Mouse (Mus musculus) lung, embryonic 14.5 days (tissue): ENCODE data around the gene Sorcs2. TPM values are rescaled to one million over a fixed set of nuclear protein-coding genes. Genes with fewer than 3 reads are reported as not detected.

ENCODE experiments used
- ATAC-seq: fragments of 200-750 bp; cut with Nextera tagmentation; 2 replicates; pipeline ENCODE4 v1.8.0; 2017; ENCODE audit warnings: mild to moderate bottlenecking, moderate TSS enrichment, moderate library complexity; ENCODE audit not compliant: insufficient read depth
- DNase-seq: peaks from one replicate; pipeline ENCODE4 v3.0.0-alpha.2; 2015
- H3K27ac ChIP-seq: fragments of 300-500 bp; sonication (generic); 2 replicates; pipeline ENCODE4 v1.5.1; 2014; ENCODE audit warnings: low read depth, mild to moderate bottlenecking, moderate library complexity
- H3K27me3 ChIP-seq: fragments of 300-500 bp; sonication (generic); 2 replicates; pipeline ENCODE4 v1.6.1; 2014; ENCODE audit warnings: low read length, control low read depth; ENCODE audit not compliant: insufficient read depth
- H3K36me3 ChIP-seq: fragments of 300-500 bp; sonication (generic); 2 replicates; pipeline ENCODE4 v1.6.1; 2014; ENCODE audit warnings: control low read depth; ENCODE audit not compliant: insufficient read depth
- H3K4me1 ChIP-seq: fragments of 300-500 bp; sonication (generic); 2 replicates; pipeline ENCODE4 v1.6.1; 2014; ENCODE audit warnings: antibody characterized with exemption, control low read depth; ENCODE audit not compliant: insufficient read depth
- H3K4me2 ChIP-seq: fragments of 300-500 bp; sonication (generic); 2 replicates; pipeline ENCODE4 v1.6.1; 2014; ENCODE audit warnings: mild to moderate bottlenecking
- H3K4me3 ChIP-seq: fragments of 300-500 bp; sonication (generic); 2 replicates; pipeline ENCODE4 v1.5.1; 2014; ENCODE audit warnings: low read depth, low read length
- H3K9ac ChIP-seq: fragments of 300-500 bp; sonication (generic); 2 replicates; pipeline ENCODE4 v1.6.1; 2014
- H3K9me3 ChIP-seq: fragments of 300-500 bp; sonication (generic); 2 replicates; pipeline ENCODE4 v1.6.1; 2016; ENCODE audit warnings: low read depth, low read length, control low read depth
- CTCF ChIP-seq: IDR thresholded peaks from 2 replicates; pipeline ENCODE4 v1.5.1; 2016; ENCODE audit warnings: antibody characterized with exemption, low read depth
- WGBS: fragments of 180-500 bp; shearing (Covaris S2); extraction: QIAGEN DNeasy Blood & Tissue Kit; methylation state at CpG from one replicate; pipeline ENCODE4 v1.1.7; 2014; 5-methylcytosine and 5-hydroxymethylcytosine counted together
- polyA plus RNA-seq: library from polyadenylated mRNA; unstranded; fragments of >200 nt; fragmentation: Nextera tagmentation; extraction: Ambion mirVana; gene quantifications from 2 replicates; pipeline ENCODE4 v1.2.1, GENCODE M21; 2014

Gene Sorcs2
- polyA plus RNA-seq, 1 experiment from 2014 or later, result 20.6 TPM

DNA sequence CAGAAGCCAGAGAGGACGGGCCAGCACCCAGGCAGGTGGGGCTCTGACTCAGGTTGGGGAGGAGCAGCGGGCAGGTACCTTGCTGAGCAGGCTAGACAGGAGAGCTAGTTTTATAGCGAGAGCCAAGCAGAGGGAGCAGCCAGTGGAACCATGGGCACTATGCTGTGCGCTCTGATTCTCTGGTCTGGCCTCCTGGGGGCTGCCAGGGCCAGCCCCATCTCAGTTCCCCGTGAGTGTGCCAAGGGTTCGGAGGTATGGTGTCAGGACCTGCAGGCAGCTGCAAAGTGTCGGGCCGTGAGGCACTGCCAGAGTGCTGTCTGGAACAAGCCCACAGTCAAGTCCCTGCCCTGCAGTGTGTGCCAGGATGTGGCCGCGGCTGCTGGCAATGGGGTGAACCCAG lies 194.0 kb downstream of the Sorcs2 start, which contains the start of gene Psapl1:
Psapl1 (plus strand) TSS at position 106 of the 400 bp plus-strand sequence.
- H3K4me2 ChIP-seq, result no peak within 1 kb of the TSS
- no peak for TF ChIP-seq CTCF
- H3K27ac ChIP-seq, result no peak within 1 kb of the TSS
- peak; percentile 56; the same call in 1 of the 2 replicates for ATAC-seq
- no peak for DNase-seq
- H3K9ac ChIP-seq, result no peak within 1 kb of the TSS
- H3K4me1 ChIP-seq, result no peaks in the 10 kb centered on the region; the same call in 1 of the 2 replicates
- no peaks in the 10 kb centered on the region for H3K36me3 ChIP-seq
- 83% methylated on average over 10 of the region's 10 CpGs for WGBS
- H3K4me3 ChIP-seq, result no peak within 1 kb of the TSS
- no peaks in the 10 kb centered on the region for H3K9me3 ChIP-seq
- no peaks in the 10 kb centered on the region for H3K27me3 ChIP-seq

GRCm38 (mm10) chr5:36203421-36203820 lies 194.5 kb downstream of the Sorcs2 start:
- 80% methylated on average over 5 of the region's 5 CpGs for WGBS
- Histone ChIP-seq H3K36me3 (no peaks in the 10 kb centered on the region), H3K9me3 (no peaks in the 10 kb centered on the region), H3K27me3 (no peaks in the 10 kb centered on the region), H3K4me3 (no peak overlapping the region), H3K4me2 (no peak overlapping the region), H3K4me1 (no peaks in the 10 kb centered on the region; the same call in 1 of the 2 replicates), H3K27ac (no peak overlapping the region), H3K9ac (no peak overlapping the region)
- TF ChIP-seq CTCF, result no peak
- no peak for ATAC-seq
- DNase-seq, result no peak

- TF ChIP-seq CTCF, result no peak
- Histone ChIP-seq H3K9ac (no peak overlapping the region), H3K27ac (no peak overlapping the region), H3K4me1 (no peaks in the 10 kb centered on the region; the same call in 1 of the 2 replicates), H3K4me3 (no peak overlapping the region), H3K36me3 (no peaks in the 10 kb centered on the region), H3K9me3 (no peaks in the 10 kb centered on the region), H3K4me2 (no peak overlapping the region), H3K27me3 (no peaks in the 10 kb centered on the region)
- no peak for DNase-seq
- no peak for ATAC-seq
- WGBS, result 77% methylated on average over 5 of the region's 5 CpGs
Measured at GRCm38 (mm10) chr5:36202781-36203180, 195.2 kb downstream of the Sorcs2 start.

DNA sequence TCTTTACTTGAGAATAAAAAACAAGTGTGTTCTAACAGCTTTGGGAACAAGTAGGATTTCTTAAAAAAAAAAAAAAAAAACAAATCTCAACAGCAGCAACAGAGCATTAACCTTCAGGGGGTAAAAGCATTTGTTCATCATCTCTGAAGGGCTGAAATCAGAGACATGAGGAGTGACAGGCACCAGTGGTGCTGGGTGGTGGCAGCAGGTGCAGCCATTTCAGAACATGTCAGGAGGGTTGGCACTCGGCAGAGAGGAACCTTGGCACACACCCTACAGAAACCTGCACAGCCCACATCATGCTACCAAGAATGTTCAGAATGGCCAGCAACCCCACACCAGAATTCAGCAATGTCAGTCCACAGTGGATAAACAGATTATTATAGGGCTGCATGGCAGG lies 198.4 kb downstream of the Sorcs2 start:
- ATAC-seq (no peak), DNase-seq (no peak)
- no peaks in the 10 kb centered on the region for H3K27me3 ChIP-seq
- no peak overlapping the region for H3K27ac ChIP-seq
- WGBS, result 38% methylated on average over 1 of the region's 1 CpGs
- H3K4me2 ChIP-seq, result no peak overlapping the region
- TF ChIP-seq CTCF, result no peak
- no peak overlapping the region for H3K9ac ChIP-seq
- H3K36me3 ChIP-seq, result no peaks in the 10 kb centered on the region
- no peak overlapping the region for H3K4me3 ChIP-seq
- H3K9me3 ChIP-seq, result no peaks in the 10 kb centered on the region
- no peaks in the 10 kb centered on the region; the same call in 1 of the 2 replicates for H3K4me1 ChIP-seq

DNA sequence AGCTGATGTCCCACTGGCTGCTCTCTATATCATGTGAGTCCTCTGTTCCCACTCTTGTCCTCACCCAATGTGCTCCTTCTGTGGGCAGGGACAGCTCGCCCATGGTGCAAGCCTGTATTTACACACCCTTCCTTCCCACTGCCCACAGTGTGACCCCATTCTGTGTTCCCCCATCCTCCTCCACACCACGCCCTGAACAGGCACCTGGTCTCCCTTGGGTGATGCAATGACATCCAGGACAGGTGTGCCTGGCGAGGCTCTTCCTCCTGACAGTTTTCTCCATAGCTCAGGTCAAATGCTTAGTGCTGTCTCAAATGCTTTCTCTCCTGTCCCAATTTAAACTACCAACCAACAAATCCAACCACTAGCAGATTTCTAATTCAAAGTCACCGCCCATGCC lies 202.5 kb downstream of the Sorcs2 start:
- ATAC-seq (no peak), DNase-seq (no peak)
- Histone ChIP-seq H3K4me1 (no peaks in the 10 kb centered on the region; the same call in 1 of the 2 replicates), H3K4me3 (no peak overlapping the region), H3K36me3 (no peaks in the 10 kb centered on the region), H3K27ac (no peak overlapping the region), H3K27me3 (no peaks in the 10 kb centered on the region), H3K4me2 (no peak overlapping the region), H3K9ac (no peak overlapping the region), H3K9me3 (no peaks in the 10 kb centered on the region)
- TF ChIP-seq CTCF, result no peak
- WGBS, result 90% methylated on average over 4 of the region's 4 CpGs

DNA sequence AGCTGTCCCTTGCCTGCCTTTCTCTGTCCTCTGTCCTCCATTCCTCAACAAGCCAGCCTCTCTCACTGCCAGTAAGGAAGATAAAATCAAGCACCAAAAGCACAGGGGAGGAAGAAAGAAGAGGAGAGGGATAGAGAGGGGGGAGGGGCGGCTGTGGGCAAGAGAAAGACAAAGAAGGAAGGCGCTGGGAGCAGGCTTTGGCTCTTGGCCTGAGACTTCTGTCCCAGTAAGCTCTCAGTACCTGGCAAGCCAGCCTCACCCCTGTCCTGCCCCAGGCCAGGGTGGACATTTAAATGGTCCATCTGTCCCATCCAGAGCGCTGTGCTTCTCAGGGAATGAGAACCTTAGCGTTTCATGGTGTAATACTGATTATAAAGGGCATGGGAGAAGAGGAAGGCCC lies 203.3 kb downstream of the Sorcs2 start:
- ATAC-seq, result no peak
- no peak overlapping the region for H3K4me2 ChIP-seq
- no peak overlapping the region for H3K27ac ChIP-seq
- no peak overlapping the region for H3K4me3 ChIP-seq
- no peaks in the 10 kb centered on the region for H3K4me1 ChIP-seq
- TF ChIP-seq CTCF, result no peak
- no peaks in the 10 kb centered on the region for H3K9me3 ChIP-seq
- no peak for DNase-seq
- 46% methylated on average over 4 of the region's 4 CpGs for WGBS
- no peaks in the 10 kb centered on the region for H3K27me3 ChIP-seq
- no peaks in the 10 kb centered on the region for H3K36me3 ChIP-seq
- H3K9ac ChIP-seq, result no peak overlapping the region

DNA sequence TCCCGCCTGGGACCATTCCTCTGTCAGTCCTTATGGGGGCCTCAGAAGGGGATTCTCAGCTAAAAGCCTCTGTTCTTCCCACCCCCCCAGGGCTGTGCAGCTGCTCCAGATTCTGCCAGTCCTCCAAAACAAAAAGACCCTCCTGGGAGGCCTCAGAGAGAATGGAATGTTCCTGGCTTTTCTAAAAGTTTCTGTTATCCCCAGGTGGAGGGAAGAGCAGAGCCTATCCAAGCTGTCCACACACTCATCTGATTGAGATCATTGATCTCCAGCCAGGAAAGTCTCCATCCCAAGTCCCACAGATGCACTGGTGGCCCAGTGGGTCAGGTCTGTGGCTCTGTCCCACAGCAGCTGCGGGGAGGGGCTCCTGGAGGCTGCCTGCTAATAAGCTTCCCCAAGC lies 205.3 kb downstream of the Sorcs2 start:
- H3K27me3 ChIP-seq, result no peaks in the 10 kb centered on the region
- ATAC-seq, result no peak
- no peak overlapping the region for H3K27ac ChIP-seq
- WGBS, result 88% methylated on average over 2 of the region's 2 CpGs
- H3K4me2 ChIP-seq, result no peak overlapping the region
- no peak overlapping the region for H3K4me3 ChIP-seq
- no peak for TF ChIP-seq CTCF
- no peak overlapping the region for H3K9ac ChIP-seq
- DNase-seq, result no peak
- no peaks in the 10 kb centered on the region for H3K36me3 ChIP-seq
- no peaks in the 10 kb centered on the region for H3K4me1 ChIP-seq
- no peaks in the 10 kb centered on the region for H3K9me3 ChIP-seq

DNA sequence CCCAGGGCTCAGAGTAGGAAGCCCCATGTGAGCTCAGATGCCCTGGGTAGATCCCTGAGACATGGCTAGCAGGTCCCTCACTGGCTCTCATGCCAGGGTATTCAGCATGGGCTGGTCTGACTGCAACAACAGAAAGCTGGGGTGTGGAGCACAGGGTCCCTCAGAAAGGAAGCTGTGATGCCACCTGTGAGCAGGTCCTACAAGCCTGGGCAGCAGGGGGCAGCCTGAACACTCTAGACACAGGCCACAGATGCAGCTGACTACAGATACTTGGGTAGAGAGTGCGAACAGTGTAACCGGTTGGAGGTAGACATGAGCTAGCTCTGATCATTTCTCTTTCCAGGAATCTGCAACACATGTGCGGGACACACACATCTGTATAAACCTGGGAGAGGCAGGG lies 206.1 kb downstream of the Sorcs2 start:
- peak; percentile 44 for TF ChIP-seq CTCF

More for the DNA sequence above, 206.1 kb downstream of the Sorcs2 start:
- DNase-seq (peak; percentile 26), ATAC-seq (no peak)
- Histone ChIP-seq H3K4me2 (no peak overlapping the region), H3K27me3 (no peaks in the 10 kb centered on the region), H3K4me3 (no peak overlapping the region), H3K27ac (no peak overlapping the region), H3K4me1 (no peaks in the 10 kb centered on the region), H3K36me3 (no peaks in the 10 kb centered on the region), H3K9ac (no peak overlapping the region), H3K9me3 (no peaks in the 10 kb centered on the region)
- 86% methylated on average over 3 of the region's 3 CpGs for WGBS
